Mouse (Mus musculus): Measurements from ENCODE around the gene Gm43720. TPM values are rescaled to one million over a fixed set of nuclear protein-coding genes. Genes with fewer than 3 reads are reported as not detected.
A peak's percentile ranks its signal among the peaks of the same experiment; 100 is the strongest.

Gm43720 gene
- polyA plus RNA-seq, 1 experiment from 2014 or later: 0.10 TPM

DNA sequence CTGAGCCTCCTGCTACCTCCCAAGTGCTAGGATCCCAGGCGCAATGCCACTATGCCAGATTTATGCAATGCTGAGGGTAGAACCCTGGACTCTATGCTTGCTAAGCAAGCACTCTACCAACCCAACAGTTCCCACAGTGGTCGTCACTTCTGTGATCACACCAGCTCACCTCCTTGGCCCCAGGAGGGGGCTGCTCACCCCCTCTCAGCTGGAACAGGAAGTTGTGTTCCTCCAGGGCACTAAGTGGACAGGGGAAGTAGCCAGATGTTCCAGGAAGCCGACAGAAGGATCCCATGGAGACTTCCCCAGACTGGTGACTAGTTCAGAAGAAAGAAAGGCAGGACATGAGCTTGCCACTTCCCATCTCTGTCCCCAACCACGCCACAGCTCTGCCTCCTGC lies 17.8 kb downstream of the Gm43720 start:
- H3K9me3 ChIP-seq (replicated peaks): no peaks in the 10 kb centered on the region
- peaks cover 29% of the 10 kb centered on the region for H3K36me3 ChIP-seq
- no peak for ATAC-seq (replicated peaks; ENCODE audit: insufficient number of reproducible peaks, insufficient read depth, low FRiP score, low read depth)
- H3K4me3 ChIP-seq: no peak overlapping the region
- peaks cover 49% of the 10 kb centered on the region for H3K4me1 ChIP-seq (replicated peaks)
- WGBS: 69% methylated on average over 4 of the region's 4 CpGs
- H3K4me2 ChIP-seq: peak overlapping the region; percentile 93
- no peak overlapping the region for H3K9ac ChIP-seq
- no peak overlapping the region for H3K27ac ChIP-seq
- H3K27me3 ChIP-seq: no peaks in the 10 kb centered on the region

DNA sequence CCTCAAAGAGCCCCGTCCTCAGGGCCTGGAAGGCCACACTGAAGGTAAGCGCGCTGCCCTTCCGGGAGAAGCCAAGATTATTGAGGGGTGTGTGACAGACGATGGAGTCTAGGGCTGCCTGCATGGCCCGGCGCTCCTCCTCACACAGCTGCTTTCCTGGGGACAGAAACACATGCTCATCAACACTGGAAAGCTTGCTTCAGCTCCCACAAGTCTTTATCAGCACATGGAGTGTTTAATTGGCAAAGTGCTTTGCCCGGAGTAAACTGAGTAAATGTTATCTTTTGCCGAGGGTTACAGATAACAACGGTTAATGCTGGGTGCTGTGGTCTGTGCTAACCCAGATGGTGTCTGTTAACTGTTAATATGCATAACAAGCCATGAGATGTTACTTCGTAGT lies 18.9 kb downstream of the Gm43720 start:
- Histone ChIP-seq H3K4me2 (no peak overlapping the region), H3K27ac (no peak overlapping the region), H3K9ac (no peak overlapping the region), H3K4me3 (no peak overlapping the region), H3K4me1 (replicated peaks) (peaks cover 54% of the 10 kb centered on the region), H3K9me3 (replicated peaks) (no peaks in the 10 kb centered on the region), H3K27me3 (no peaks in the 10 kb centered on the region), H3K36me3 (peaks cover 29% of the 10 kb centered on the region)
- 54% methylated on average over 11 of the region's 11 CpGs for WGBS
- no peak for ATAC-seq (replicated peaks; ENCODE audit: insufficient number of reproducible peaks, insufficient read depth, low FRiP score, low read depth)

DNA sequence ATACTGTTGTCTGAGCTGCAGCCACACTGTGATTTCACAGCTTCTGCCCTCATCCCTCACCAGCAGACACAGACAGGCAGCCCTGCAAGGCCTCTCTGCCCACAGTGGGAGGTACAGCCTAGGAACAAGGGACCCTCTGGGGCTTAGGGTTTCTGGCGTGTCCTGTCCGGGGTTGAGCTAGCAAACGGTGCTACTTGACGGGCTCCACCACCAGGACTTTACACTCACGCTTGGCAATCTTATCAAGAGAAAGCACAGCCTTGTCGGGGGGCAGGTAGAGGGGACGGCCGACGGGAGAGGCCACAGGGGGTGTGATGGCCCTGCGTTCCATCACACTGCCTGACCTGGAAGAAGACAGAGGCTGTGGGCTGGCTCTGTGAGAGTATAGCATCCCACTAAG lies 19.7 kb downstream of the Gm43720 start:
- Histone ChIP-seq H3K9me3 (replicated peaks) (no peaks in the 10 kb centered on the region), H3K36me3 (peaks cover 26% of the 10 kb centered on the region), H3K4me2 (no peak overlapping the region), H3K27ac (no peak overlapping the region), H3K4me1 (replicated peaks) (peaks cover 55% of the 10 kb centered on the region), H3K4me3 (no peak overlapping the region), H3K27me3 (no peaks in the 10 kb centered on the region), H3K9ac (no peak overlapping the region)
- ATAC-seq (replicated peaks; ENCODE audit: insufficient number of reproducible peaks, insufficient read depth, low FRiP score, low read depth): no peak
- WGBS: 40% methylated on average over 10 of the region's 10 CpGs

DNA sequence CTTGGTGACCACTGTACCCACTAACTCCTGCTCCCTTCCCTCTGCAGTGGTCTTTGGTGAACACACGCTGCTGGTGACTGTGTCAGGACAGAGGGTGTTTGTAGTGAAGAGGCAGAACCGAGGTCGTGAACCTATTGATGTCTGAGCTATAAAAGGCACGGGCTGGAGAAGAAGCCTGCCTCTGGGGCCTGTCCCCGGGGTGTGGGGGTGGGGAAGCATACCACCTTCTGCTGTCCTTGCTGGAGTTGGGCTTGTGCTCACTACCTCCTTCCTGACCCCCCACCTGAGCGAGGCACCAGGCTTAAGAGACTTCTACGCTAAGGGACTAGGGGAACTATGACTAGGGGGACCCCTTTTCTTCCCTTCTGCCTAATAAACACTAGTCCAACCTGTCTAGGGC lies 20.8 kb downstream of the Gm43720 start:
- Histone ChIP-seq H3K9ac (no peak overlapping the region), H3K9me3 (replicated peaks) (no peaks in the 10 kb centered on the region), H3K4me3 (no peak overlapping the region), H3K36me3 (peaks cover 26% of the 10 kb centered on the region), H3K27me3 (no peaks in the 10 kb centered on the region), H3K4me1 (replicated peaks) (peaks cover 53% of the 10 kb centered on the region), H3K27ac (no peak overlapping the region), H3K4me2 (no peak overlapping the region)
- ATAC-seq (replicated peaks; ENCODE audit: insufficient number of reproducible peaks, insufficient read depth, low FRiP score, low read depth): no peak
- 44% methylated on average over 7 of the region's 7 CpGs for WGBS

DNA sequence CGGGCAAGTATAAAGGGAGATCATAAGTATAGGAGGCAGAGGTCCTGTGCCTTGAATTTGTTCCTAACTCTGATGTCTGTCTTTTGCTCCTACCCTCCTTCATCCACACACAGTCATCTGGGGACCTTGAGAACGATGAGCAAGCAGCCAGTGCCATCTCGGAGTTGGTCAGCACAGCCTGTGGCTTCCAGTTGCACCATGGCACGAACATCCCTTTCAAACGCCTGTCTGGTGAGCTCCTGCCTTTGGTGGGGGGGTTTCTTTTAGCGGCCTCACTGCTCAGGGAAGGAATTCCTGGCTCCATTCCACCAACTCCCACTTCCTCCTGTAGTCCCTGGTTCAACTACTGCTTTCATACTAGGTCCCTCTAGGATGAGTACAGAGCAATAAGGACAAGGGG lies 21.2 kb downstream of the Gm43720 start:
- H3K9ac ChIP-seq: no peak overlapping the region
- no peak overlapping the region for H3K4me2 ChIP-seq
- peaks cover 26% of the 10 kb centered on the region for H3K36me3 ChIP-seq
- no peaks in the 10 kb centered on the region for H3K9me3 ChIP-seq (replicated peaks)
- no peaks in the 10 kb centered on the region for H3K27me3 ChIP-seq
- no peak overlapping the region for H3K4me3 ChIP-seq
- WGBS: 57% methylated on average over 6 of the region's 6 CpGs
- no peak for ATAC-seq (replicated peaks; ENCODE audit: insufficient number of reproducible peaks, insufficient read depth, low FRiP score, low read depth)
- no peak overlapping the region for H3K27ac ChIP-seq
- peaks cover 53% of the 10 kb centered on the region for H3K4me1 ChIP-seq (replicated peaks)

DNA sequence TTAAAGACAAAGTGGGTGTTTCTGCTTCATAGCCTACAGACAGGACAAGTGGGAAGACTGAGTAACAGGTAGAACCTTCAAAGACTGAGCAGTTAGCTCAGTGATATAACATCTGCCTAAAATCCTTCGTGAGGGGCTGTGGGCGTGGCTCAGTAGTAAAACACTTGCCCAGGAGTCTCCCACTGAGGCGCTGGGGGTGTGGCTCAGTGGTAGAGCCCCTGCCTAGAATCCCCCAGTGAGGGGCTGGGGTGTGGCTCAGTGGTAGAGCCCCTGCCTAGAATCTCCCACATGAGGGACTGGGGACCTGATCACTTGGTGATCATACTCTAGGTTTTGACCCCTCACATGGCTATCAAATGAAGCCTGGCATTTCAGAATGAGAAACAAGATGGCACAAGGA lies 21.7 kb downstream of the Gm43720 start:
- Histone ChIP-seq H3K27ac (no peak overlapping the region), H3K36me3 (peaks cover 26% of the 10 kb centered on the region), H3K9me3 (replicated peaks) (no peaks in the 10 kb centered on the region), H3K4me2 (no peak overlapping the region), H3K27me3 (no peaks in the 10 kb centered on the region), H3K4me3 (no peak overlapping the region), H3K4me1 (replicated peaks) (peaks cover 51% of the 10 kb centered on the region), H3K9ac (no peak overlapping the region)
- WGBS: 83% methylated on average over 3 of the region's 3 CpGs
- no peak for ATAC-seq (replicated peaks; ENCODE audit: insufficient number of reproducible peaks, insufficient read depth, low FRiP score, low read depth)

DNA sequence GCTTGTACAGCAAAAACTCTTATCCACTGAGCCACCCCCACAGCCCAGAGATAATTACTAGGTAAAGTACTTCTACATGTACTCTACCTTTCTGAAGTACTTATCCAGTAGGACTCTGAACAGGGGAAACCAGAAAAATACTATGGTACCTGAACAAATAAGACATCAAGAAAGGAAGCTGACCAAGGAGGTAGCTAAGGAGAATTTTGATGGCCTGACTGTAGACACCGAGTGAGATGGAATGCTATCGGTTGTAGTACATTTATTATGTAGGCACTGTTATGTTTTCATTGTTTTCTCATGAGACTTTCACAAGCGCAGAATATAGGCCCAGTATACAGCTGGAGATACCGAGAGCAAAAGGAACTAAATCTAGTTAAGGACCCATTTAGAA lies 22.2 kb downstream of the Gm43720 start:
- no peak overlapping the region for H3K4me2 ChIP-seq
- H3K27ac ChIP-seq: no peak overlapping the region
- H3K9ac ChIP-seq: no peak overlapping the region
- H3K4me3 ChIP-seq: no peak overlapping the region
- H3K27me3 ChIP-seq: no peaks in the 10 kb centered on the region
- no peak for ATAC-seq (replicated peaks; ENCODE audit: insufficient number of reproducible peaks, insufficient read depth, low FRiP score, low read depth)
- peaks cover 46% of the 10 kb centered on the region for H3K4me1 ChIP-seq (replicated peaks)
- H3K36me3 ChIP-seq: peaks cover 26% of the 10 kb centered on the region
- 92% methylated on average over 4 of the region's 4 CpGs for WGBS
- no peaks in the 10 kb centered on the region for H3K9me3 ChIP-seq (replicated peaks)

DNA sequence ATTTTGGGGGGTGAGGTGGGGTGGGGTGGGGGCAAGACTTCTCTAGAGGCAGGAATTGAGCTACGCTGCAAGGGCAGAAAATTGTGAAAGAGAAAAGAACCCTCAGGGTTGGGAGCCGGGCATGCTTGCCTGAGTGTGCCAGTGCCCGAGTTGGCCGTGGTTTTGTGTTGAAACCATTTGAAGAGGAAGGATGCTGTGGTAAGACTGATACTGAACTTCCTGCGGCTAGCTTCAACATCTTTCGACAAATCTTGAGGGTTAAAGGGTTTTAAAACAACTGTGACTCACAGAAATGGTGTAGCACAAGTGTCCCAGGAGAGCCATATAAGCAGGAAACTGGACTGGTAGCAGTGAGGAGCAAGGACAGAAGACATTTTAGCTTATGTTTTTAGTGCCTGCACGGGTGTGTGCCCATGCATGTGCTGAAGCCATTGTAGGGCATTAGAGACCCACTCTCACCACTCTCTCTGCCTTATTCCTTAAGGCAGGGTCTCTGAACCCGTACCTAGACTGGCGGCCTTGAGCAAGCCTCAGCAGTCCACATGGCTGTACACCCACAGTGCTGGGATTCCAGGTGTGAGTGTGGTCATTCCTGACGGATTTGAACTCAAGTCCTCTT lies 22.7 kb downstream of the Gm43720 start:
- Histone ChIP-seq H3K9me3 (replicated peaks) (no peaks in the 10 kb centered on the region), H3K27ac (no peak overlapping the region), H3K36me3 (peaks cover 26% of the 10 kb centered on the region), H3K4me3 (no peak overlapping the region), H3K9ac (no peak overlapping the region), H3K4me2 (no peak overlapping the region), H3K4me1 (replicated peaks) (peaks cover 41% of the 10 kb centered on the region), H3K27me3 (no peaks in the 10 kb centered on the region)
- no peak for ATAC-seq (replicated peaks; ENCODE audit: insufficient number of reproducible peaks, insufficient read depth, low FRiP score, low read depth)
- whole genome bisulfite sequencing: 75% methylated on average over 10 of the region's 10 CpGs

DNA sequence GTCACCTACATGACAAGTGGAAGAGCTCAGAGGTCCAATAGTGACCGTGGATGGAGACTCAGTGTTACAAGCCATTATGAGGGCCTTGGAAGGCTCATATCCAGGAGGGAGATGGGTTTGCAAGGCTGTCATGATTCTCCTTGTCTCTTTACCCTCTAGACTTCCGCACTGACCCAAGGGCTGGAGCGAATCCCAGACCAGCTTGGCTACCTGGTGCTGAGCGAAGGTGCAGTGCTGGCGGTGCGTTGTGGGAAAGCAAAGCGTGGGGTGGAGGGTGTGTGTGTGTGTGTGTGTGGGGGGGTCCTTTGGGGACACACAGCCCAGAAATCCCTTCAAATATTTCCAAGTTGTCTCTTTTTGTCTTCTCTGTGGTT lies 23.7 kb downstream of the Gm43720 start:
- H3K4me1 ChIP-seq (replicated peaks): peaks cover 38% of the 10 kb centered on the region
- H3K27ac ChIP-seq: peak overlapping the region; percentile 86
- H3K9me3 ChIP-seq (replicated peaks): no peaks in the 10 kb centered on the region
- H3K4me2 ChIP-seq: peak overlapping the region; percentile 86
- WGBS: 9% methylated on average over 7 of the region's 7 CpGs
- no peaks in the 10 kb centered on the region for H3K27me3 ChIP-seq
- H3K9ac ChIP-seq: peak overlapping the region; percentile 65
- peaks cover 26% of the 10 kb centered on the region for H3K36me3 ChIP-seq
- peak overlapping the region; percentile 77 for H3K4me3 ChIP-seq
- peak; percentile 4; the same call in 1 of the 2 replicates for ATAC-seq (replicated peaks; ENCODE audit: insufficient number of reproducible peaks, insufficient read depth, low FRiP score, low read depth)

DNA sequence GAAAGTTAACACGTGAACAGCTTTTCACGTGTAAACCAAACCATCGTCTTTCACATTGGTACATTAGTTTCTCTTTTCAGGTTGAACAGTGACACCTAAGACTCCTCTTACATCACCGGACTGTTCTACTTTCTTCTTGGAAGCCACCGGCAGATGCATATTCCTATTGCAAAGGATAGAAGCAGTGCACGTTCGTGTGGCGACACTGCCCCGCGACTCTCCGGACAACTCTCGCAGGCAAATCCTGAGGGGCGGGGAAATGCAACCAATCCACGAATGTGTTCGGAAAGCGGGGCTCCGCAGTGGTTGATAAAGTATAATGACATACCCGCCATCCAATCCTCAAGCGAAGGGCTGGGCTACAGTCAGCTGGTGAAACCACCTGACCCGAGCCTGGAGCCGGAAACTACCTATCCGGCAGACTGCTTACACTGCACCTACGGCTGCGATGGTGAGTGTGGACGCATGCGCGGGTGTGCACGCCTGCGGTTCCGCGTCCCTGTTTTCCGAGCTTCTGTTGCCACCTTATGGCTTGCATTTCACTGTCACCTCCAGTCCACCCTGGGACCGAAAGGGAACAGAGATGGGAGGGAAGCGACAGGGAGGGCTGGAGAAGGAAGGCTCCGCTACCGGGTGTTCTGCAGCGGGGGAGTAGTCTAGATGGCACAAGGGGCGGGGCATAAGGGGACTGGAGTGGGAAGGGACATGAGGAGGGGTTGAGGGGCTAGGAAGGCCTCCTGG lies 24.2 kb downstream of the Gm43720 start, which contains the start of gene Lamtor4:
TSS of gene Lamtor4 (plus strand) at position 130 of the 741 bp plus-strand sequence.
- peaks cover 36% of the 10 kb centered on the region for H3K4me1 ChIP-seq (replicated peaks)
- peak within 1 kb of the TSS; percentile 77 for H3K4me3 ChIP-seq
- peak within 1 kb of the TSS; percentile 65 for H3K9ac ChIP-seq
- no peaks in the 10 kb centered on the region for H3K27me3 ChIP-seq
- WGBS: under 1% methylated on average over 38 of the region's 38 CpGs
- H3K9me3 ChIP-seq (replicated peaks): no peaks in the 10 kb centered on the region
- peak within 1 kb of the TSS; percentile 86 for H3K27ac ChIP-seq
- H3K4me2 ChIP-seq: peak within 1 kb of the TSS; percentile 86
- peak; percentile 99 for ATAC-seq (replicated peaks; ENCODE audit: insufficient number of reproducible peaks, insufficient read depth, low FRiP score, low read depth)
- H3K36me3 ChIP-seq: peaks cover 21% of the 10 kb centered on the region

DNA sequence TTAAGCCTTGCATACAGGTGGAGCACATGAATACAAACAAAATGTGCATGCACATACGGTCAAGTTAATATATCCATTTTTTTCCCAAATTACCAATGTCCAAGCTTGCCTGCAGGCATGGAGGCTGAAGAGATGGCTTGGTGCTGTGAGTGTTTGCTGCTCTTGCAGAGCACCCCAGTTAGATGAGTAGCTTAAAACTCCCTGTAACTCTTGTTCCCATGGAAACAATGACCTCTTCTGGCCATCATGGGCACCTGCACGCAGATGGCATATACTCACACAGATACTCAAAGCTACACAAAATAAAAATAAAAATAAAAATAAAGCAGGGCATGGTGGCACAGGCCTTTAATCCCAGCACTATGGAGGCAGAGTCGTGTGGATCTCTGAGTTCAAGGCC lies 26.7 kb downstream of the Gm43720 start:
- peaks cover 14% of the 10 kb centered on the region for H3K4me1 ChIP-seq (replicated peaks)
- no peak for ATAC-seq (replicated peaks; ENCODE audit: insufficient number of reproducible peaks, insufficient read depth, low FRiP score, low read depth)
- H3K9ac ChIP-seq: no peak overlapping the region
- no peaks in the 10 kb centered on the region for H3K27me3 ChIP-seq
- H3K4me2 ChIP-seq: no peak overlapping the region
- H3K27ac ChIP-seq: no peak overlapping the region
- H3K9me3 ChIP-seq (replicated peaks): no peaks in the 10 kb centered on the region
- WGBS: 85% methylated on average over 3 of the region's 3 CpGs
- H3K36me3 ChIP-seq: no peaks in the 10 kb centered on the region
- no peak overlapping the region for H3K4me3 ChIP-seq

DNA sequence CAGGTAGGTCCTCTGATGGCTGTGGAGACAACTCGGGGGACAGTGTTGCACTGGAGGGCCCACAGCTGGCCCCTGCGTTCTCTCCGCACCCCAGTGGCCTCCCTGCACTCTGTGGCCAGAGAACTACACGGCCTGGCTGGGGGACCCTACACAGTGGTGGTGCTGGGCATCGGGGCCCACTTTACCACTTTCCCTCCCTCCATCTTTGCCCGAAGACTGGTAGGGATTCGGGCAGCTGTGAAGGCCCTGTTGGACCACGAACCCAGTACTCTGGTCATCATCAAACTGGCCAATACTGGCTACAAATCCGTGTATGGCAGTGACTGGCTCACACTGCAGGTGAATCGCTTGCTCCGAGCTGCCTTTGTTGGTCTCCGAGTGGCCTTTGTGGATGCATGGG lies 28.6 kb downstream of the Gm43720 start:
- 81% methylated on average over 12 of the region's 12 CpGs for WGBS
- Histone ChIP-seq H3K4me3 (no peak overlapping the region), H3K4me1 (replicated peaks) (peaks cover 7% of the 10 kb centered on the region), H3K27ac (no peak overlapping the region), H3K4me2 (no peak overlapping the region), H3K27me3 (no peaks in the 10 kb centered on the region), H3K9ac (no peak overlapping the region), H3K9me3 (replicated peaks) (no peaks in the 10 kb centered on the region), H3K36me3 (no peaks in the 10 kb centered on the region)
- no peak for ATAC-seq (replicated peaks; ENCODE audit: insufficient number of reproducible peaks, insufficient read depth, low FRiP score, low read depth)
